Mouse (Mus musculus): ENCODE data around the gene Fos.

Gene Fos

GRCm38 (mm10) chr12:85461913-85462663 is 11.6 kb upstream of the Fos start:
- in situ Hi-C loops (cut with MboI), result loop anchor here (25.0 kb wide), 1 partner anchor 525 kb away; no protein-coding TSS in a partner anchor

GRCm38 (mm10) chr12:85462802-85463201 is 10.9 kb upstream of the Fos start:
- in situ Hi-C loops (cut with MboI), result loop anchor here (25.0 kb wide), 1 partner anchor 524 kb away; no protein-coding TSS in a partner anchor

- in situ Hi-C loops (cut with MboI), result loop anchor here (25.0 kb wide), 1 partner anchor 523 kb away; no protein-coding TSS in a partner anchor
These were observed 9.3 kb upstream of the Fos start for GRCm38 (mm10) chr12:85464431-85464830.

- in situ Hi-C loops (cut with MboI), result loop anchor here (25.0 kb wide), 1 partner anchor 522 kb away; no protein-coding TSS in a partner anchor
These were observed 8.8 kb upstream of the Fos start for GRCm38 (mm10) chr12:85464902-85465301.

GRCm38 (mm10) chr12:85467854-85468253 is 5.8 kb upstream of the Fos start:
- in situ Hi-C loops (cut with MboI), result loop anchor here (25.0 kb wide), 1 partner anchor 519 kb away; no protein-coding TSS in a partner anchor

DNA sequence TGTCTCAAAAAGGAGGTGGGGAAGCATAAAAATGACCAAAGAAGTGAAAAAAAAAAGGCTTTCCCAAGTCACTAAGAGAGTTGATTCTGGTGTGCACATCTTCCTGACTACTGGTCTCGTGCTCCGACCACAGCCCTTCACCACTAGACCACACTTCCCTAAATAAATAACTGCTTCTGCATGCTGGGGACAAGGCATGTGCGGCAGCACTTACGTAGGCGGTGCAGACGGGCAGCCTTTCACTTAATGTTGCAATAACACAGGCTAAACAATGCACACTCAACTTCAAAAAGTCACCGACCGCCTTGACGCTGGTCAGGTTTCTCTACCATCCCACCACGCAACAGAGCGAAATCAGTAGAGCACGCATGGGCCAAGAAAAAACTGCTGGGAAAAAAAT is 5.0 kb upstream of the Fos start:
- in situ Hi-C loops (cut with MboI), result loop anchor here (25.0 kb wide), 1 partner anchor 519 kb away; no protein-coding TSS in a partner anchor

DNA sequence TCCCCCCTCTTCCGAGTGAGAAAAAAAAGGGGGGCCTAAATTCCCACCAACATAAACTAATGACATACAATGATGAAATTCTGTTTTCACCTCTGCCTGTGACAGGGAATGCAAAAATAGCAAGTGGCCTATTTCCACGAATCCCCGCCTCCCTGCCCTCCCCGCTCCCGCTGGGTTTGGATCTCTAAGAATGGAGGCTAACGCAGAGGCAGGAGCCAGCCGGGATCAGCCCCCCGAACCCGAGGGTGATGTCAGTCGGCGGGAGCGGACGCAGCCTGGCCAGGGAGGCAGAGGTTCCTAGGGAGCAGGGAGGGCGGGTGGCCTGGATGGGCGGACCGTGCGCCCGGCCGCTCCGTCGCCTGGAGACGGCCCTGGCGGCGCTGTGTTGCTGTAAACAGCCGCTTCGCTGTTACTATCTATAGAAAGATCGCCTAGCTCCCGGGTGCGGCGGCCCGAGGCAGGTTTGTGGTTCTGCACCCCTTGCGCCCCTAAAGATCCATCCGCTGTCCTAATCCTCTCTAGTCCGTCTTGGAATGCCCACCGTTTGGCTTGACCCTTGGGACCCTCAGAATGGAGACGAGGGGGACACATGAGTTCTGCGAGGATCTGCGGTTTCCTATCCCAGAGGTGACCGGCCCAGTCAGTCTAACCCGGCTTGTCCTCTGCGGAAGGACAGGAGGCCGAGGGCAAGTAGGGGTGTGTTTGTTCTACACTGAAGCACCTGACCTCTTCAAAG is 1.6 kb upstream of the Fos start:
- in situ Hi-C loops (cut with MboI), result loop anchor here (25.0 kb wide), 1 partner anchor 515 kb away; no protein-coding TSS in a partner anchor

- in situ Hi-C loops (cut with MboI), result loop anchor here (25.0 kb wide), 1 partner anchor 514 kb away; no protein-coding TSS in a partner anchor
These were observed 857 bp upstream of the Fos start for GRCm38 (mm10) chr12:85472656-85473410.

- in situ Hi-C loops (cut with MboI), result loop anchor here (25.0 kb wide), 1 partner anchor 513 kb away; no protein-coding TSS in a partner anchor
These were observed 875 bp downstream of the Fos start for GRCm38 (mm10) chr12:85474298-85475231.

GRCm38 (mm10) chr12:85475232-85475919 is 1.7 kb downstream of the Fos start:
- in situ Hi-C loops (cut with MboI), result no loop called here

- in situ Hi-C loops (cut with MboI), result no loop called here
These were observed 2.5 kb downstream of the Fos start for GRCm38 (mm10) chr12:85475920-85476828.

DNA sequence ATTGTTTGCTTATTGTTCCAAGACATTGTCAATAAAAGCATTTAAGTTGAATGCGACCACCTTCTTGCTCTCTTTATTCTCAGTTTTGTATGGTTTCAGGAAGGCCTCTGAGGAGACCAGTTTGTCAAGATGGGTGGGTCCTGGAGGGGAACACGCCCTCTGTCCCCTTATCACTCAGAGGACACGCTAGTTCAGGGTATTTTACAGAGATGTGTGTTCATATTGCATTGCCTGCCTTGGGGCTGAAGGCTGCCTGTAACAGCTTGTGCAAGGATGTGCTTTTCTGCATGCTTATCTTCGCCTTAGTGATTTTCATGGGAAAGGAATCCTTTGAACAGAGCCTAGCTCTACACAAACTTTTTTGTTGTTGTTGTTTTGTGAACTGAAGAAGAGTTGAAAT is 3.5 kb downstream of the Fos start:
- in situ Hi-C loops (cut with MboI), result no loop called here

DNA sequence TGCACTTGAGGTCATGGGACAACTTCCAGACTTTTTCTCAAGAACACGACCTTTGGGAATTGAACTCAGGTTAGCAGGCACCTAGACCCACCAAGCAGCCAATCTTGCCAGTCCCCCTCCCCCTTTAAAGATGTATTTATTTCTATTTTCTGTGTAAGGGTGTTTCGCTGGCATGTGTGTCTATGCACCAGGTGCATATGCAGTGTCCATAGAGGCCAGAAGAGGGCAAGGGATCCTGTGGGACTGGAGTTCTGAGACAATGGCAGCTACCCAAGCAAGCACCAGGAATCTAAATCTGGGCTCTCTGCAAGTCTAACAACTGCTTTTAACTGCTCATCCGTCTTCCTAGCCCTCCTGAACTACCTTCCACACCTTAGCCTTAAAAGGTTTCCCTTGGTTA is 4.1 kb downstream of the Fos start:
- in situ Hi-C loops (cut with MboI), result no loop called here

DNA sequence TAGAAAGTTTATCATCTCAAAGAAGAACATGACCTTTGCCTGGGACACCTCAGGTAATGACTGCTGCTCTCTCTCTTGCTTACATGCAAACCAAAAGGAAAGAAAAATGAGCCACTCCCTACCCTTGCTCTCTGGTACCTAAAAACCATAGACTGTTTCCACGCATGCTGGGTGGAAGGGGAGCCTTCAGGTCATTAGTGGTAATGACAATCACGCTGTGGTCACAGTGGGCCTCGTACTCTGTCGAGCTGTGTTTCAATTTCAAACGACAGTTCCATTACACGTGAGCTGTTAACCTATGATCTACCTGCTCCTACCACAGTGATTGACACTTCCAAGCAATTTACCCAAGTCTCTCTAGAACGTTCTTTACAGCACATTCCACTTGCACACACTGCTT is 5.0 kb downstream of the Fos start:
- in situ Hi-C loops (cut with MboI), result no loop called here

GRCm38 (mm10) chr12:85479190-85479589 is 5.5 kb downstream of the Fos start:
- in situ Hi-C loops (cut with MboI), result no loop called here

GRCm38 (mm10) chr12:85483155-85483554 is 9.5 kb downstream of the Fos start:
- in situ Hi-C loops (cut with MboI), result loop anchor here (5.0 kb wide), 2 partner anchors 36 to 141 kb away; no protein-coding TSS in a partner anchor

GRCm38 (mm10) chr12:85484655-85485054 is 11.0 kb downstream of the Fos start:
- in situ Hi-C loops (cut with MboI), result loop anchor here (5.0 kb wide), 2 partner anchors 37 to 142 kb away; no protein-coding TSS in a partner anchor

DNA sequence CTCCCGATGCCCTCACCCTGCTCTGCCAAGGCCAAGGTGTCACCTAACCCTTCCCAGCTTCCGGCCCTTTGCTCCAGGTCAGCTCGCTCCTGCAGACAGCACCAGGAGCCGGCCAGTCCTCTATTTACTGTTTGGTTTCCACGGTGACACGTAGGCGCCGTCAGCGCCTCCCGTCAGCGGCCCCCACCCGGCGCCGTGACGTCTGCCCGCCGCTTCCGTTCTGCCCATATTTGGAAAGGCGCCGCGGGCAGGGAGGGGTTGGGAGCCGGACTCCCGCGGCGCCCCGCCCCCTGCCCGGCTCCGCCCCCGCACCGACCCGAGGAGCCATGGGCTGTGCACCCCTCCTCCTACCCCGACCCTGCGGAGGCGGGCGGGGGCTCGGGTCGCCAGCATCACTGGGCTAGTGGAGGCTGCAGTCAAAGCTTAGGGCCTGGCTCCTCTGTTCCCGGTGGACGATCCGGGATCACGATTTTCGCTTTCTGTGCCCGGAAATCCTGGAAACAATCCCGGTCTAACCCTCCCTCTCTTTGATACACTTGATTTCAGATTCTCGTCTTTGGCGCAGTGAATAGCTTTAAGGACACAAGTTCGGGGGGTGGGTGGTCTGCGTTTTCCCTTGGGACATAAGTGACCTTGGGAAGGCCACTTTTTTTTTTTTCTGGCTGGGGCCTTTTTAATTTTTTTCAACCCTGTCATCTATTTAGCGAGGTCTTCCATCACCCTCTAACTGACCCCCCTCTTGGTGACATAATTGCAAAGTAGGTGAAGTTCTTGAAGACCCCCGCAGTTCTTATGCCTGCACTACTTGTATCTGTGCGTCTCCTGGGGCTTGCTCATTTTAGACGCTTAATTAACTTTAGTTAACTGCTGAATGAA is 12.4 kb downstream of the Fos start:
- in situ Hi-C loops (cut with MboI), result no loop called here
